Mouse (Mus musculus) gastrocnemius, postnatal 10 days (tissue): ENCODE measurements at regions not wholly inside any gene's neighbourhood (a gene's known extent, or its start where the extent isn't known, plus 50 kb on each side); places are given as distances from the start of the nearest gene placed in this dataset.
"Not testable (repeated sequence)": the region's sequence is repeated elsewhere in the genome, so short reads cannot be mapped to it uniquely, and the experiment has no call there.

Source experiments
- DNase-seq: peaks from one replicate; pipeline ENCODE4 v3.0.0; 2021; ENCODE audit warnings: mixed read lengths

GRCm38 (mm10) chr15:92994191-92994671 lies 280.7 kb downstream of the Gxylt1 start:
- DNase-seq = no peak

DNA sequence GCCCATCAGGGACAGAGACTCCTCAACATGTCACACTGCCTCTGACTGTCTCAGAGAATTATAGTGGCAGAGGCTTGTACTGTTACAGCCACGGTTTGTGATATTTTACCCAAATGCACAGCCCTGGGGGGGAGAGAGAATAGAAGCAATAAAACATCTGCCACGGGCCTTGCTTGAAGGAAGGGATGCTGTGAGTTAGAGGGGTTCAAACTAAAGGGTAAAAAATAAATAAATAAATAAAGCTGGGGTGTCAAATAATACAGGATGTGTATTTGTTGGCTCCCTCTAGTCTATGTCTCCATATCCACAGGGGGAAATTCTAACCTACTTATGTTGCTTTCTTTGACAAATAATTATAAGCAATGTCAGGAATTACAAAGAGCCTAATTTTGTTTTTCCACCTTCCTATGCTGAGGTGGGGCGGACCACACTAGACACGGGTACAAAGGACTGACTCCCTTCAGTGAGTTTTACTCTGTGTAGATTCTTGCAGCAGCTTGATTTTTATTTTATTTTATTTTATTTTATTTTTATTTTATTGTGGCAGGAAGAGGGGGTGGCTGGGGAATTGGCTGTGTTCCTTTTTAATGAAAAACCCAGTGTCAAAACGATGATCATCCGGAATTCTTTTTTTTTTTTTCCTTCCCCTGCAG lies 281.3 kb downstream of the Gxylt1 start:
- no peak for DNase-seq

GRCm38 (mm10) chr15:92975774-92976173 lies 299.2 kb downstream of the Gxylt1 start:
- no peak for DNase-seq

GRCm38 (mm10) chr15:92974931-92975330 lies 300.0 kb downstream of the Gxylt1 start:
- no peak for DNase-seq

- no peak for DNase-seq
Observed at GRCm38 (mm10) chr15:92973651-92974229, 301.2 kb downstream of the Gxylt1 start.

- DNase-seq = no peak
Observed at GRCm38 (mm10) chr15:92965556-92965955, 309.4 kb downstream of the Gxylt1 start.

DNA sequence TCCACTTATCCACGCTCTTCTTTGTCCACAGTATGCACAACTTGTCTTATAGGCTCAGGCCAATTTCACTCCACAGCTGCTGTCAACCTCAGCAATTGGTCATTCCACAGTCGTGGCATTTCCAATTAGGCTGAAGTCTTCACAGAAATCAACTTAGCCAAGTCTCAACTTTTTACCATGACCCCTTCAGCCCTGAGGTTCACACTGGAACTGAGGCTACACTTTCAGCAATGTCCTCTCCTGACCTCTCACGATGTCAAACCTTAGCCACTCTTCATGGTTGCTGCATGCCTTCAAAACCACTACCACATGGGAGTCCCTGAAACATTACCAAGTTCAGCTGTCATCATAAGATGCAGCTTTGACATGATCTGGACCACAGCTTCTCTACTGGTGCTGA lies 310.1 kb downstream of the Gxylt1 start:
- DNase-seq = no peak

DNA sequence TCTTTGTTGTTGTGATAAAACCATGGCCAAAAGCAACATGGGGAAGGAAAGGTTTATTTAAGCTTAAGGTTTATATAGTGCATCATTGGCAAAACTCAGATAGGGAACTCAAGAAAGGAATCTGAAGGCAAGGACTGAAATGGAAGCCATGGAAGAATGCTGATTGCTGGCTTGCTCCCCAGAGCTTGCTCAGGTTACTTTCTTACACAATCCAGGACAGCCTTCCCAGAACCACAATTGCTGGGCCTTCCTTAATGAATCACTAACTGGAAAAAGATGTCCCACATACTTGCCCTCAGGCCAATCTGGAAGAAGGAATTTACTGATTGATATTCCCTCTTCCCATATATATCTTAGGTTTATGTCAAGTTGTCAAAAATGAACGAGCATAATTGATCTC lies 310.8 kb downstream of the Gxylt1 start:
- DNase-seq = no peak

DNA sequence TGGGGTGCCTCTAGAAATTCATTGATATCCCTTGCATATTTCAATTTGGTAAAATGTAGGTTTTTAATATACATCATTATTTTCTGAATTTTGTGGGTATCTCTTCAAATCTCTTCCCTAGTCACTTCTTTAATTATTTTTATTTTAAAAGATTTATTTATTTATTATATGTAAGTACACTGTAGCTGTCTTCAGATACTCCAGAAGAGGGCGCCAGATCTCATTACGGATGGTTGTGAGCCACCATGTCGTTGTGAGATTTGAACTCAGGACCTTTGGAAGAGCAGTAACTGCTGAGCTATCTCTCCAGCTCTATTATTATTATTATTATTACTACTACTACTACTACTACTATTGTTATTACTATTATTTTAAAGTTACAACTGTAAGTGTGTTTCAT lies 324.1 kb downstream of the Gxylt1 start:
- DNase-seq = not testable (repeated sequence)

DNA sequence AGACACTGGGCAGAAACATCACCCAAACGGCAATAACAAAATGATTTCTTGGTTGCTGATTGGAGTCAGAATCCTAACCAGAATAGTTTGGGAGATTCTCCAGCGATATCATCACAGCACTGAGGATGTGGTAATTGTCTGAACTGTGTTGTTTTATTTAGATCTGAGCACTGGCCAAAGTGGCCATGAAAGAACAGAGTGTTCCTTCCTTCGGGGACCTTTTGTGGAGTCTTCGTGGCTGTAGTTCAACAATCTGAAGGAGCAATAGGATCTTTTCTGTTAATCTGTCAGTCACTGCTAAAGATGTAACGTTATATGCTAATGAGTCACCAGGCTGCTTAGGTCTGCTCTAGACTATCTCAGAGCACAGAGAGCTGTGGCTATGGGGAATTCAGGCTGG lies 328.8 kb downstream of the Gxylt1 start:
- DNase-seq = no peak

DNA sequence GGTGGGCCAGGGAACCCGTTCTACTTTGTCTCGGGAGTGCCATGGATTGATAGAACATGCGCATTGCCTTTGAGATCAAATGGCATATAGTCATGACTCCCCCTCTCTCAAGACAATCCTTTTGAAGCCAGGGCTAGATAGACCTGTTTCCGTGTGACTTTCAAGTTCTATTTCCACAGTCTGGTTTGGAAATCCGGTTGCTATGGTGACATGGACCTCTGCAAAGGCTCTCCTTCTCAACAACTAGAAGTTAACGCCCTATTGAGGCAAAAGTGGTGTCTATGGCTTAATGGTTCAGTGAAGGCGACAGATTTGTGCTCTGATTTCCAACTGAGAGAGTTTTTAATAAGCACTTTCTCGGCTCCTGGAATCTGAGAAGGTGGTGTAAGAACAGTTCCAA lies 371.2 kb downstream of the Gxylt1 start:
- DNase-seq = no peak

- no peak for DNase-seq
Observed at GRCm38 (mm10) chr15:92897277-92897676, 377.7 kb downstream of the Gxylt1 start.

DNA sequence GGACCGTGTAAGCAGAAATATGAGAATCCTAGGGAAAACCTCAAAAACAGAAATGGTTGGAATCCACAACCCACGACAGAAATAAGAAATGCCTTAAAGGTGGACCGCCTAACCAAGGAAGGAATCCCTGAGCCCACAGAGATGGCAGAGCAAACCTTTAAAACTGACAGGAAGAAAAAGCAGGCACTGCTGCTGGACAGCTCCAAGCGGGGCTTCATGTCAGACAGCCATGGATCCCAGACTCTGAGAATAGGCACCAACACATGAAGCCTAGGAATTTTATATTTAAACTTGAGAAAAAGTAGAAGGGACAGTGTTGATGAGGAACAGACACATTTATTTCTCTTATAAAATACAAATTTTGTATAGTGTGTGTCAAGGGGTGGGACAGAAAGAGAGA lies 379.1 kb downstream of the Gxylt1 start:
- no peak for DNase-seq

- DNase-seq = no peak
Observed at GRCm38 (mm10) chr15:92876438-92876837, 398.5 kb downstream of the Gxylt1 start.

GRCm38 (mm10) chr15:92864106-92864505 lies 410.9 kb downstream of the Gxylt1 start:
- no peak for DNase-seq

- no peak for DNase-seq
Observed at GRCm38 (mm10) chr15:92850854-92851253, 424.1 kb downstream of the Gxylt1 start.

- no peak for DNase-seq
Observed at GRCm38 (mm10) chr15:92840035-92840434, 434.9 kb downstream of the Gxylt1 start.

GRCm38 (mm10) chr15:92839611-92840010 lies 435.4 kb downstream of the Gxylt1 start:
- DNase-seq = no peak

GRCm38 (mm10) chr15:92826136-92826535 lies 429.5 kb downstream of the Pdzrn4 start:
- no peak for DNase-seq
